Mouse (Mus musculus) G1E (cell line): Measurements from ENCODE around the gene Ankle1. TPM values are rescaled to one million over a fixed set of nuclear protein-coding genes. Genes with fewer than 3 reads are reported as not detected.

Experiments used
- ATAC-seq: 2 replicates; pipeline ENCODE4 v1.8.0; 2016; ENCODE audit warnings: mild to moderate bottlenecking; ENCODE audit not compliant: insufficient number of reproducible peaks, poor library complexity, low FRiP score, severe bottlenecking; ENCODE audit errors: extremely low read depth
- DNase-seq: peaks from one replicate; pipeline ENCODE4 v3.0.0; 2012; ENCODE audit warnings: low spot score
- H3K27me3 ChIP-seq: 2 replicates; pipeline ENCODE4 v1.6.1; 2012; ENCODE audit warnings: mild to moderate bottlenecking, low read length, inconsistent platforms; ENCODE audit not compliant: insufficient read depth
- H3K36me3 ChIP-seq: replicated peaks from 2 replicates; pipeline ENCODE3; 2012; ENCODE audit warnings: mild to moderate bottlenecking, inconsistent platforms
- H3K4me1 ChIP-seq: 2 replicates; pipeline ENCODE4 v1.6.1; 2012; ENCODE audit warnings: low read depth, low read length, inconsistent platforms, mixed read lengths; ENCODE audit not compliant: insufficient read depth
- H3K4me3 ChIP-seq: 2 replicates; pipeline ENCODE4 v1.5.1; 2012; ENCODE audit warnings: low read depth, mild to moderate bottlenecking, inconsistent platforms, low read length, moderate library complexity, mixed read lengths
- H3K9me3 ChIP-seq: replicated peaks from 2 replicates; pipeline ENCODE4 v1.6.1; 2012; ENCODE audit warnings: inconsistent platforms
- CTCF ChIP-seq: IDR thresholded peaks from 2 replicates; pipeline ENCODE4 v1.5.1; 2012; ENCODE audit warnings: low read depth, low read length, inconsistent platforms, mixed read lengths
- GATA1 ChIP-seq: IDR thresholded peaks from 2 replicates; pipeline ENCODE4 v1.6.1; 2012; ENCODE audit warnings: borderline replicate concordance, low read length, inconsistent platforms, mixed read lengths
- GATA2 ChIP-seq: IDR thresholded peaks from 2 replicates; pipeline ENCODE4 v1.6.1; 2012; ENCODE audit warnings: low read depth, low read length, inconsistent platforms, borderline replicate concordance
- POLR2AphosphoS5 ChIP-seq: IDR thresholded peaks from 2 replicates; pipeline ENCODE4 v1.6.1; 2012; ENCODE audit warnings: low read depth, low read length, inconsistent platforms; ENCODE audit not compliant: insufficient replicate concordance
- TAL1 ChIP-seq: conservative IDR thresholded peaks from 2 replicates; pipeline ENCODE4 v1.6.1; 2012; ENCODE audit warnings: low read depth, low read length, inconsistent platforms, mixed read lengths
- polyA plus RNA-seq: library from polyadenylated mRNA; stranded (reverse); fragments of >175 nt; gene quantifications from 2 replicates; pipeline ENCODE4 v1.2.3, GENCODE M21; 2012
- total RNA-seq, 2 experiments: library from RNA; stranded (forward) in 1 of 2; stranded (reverse) in 1 of 2; fragments of 200-1000 nt in 1 of 2; fragments of >200 nt in 1 of 2; fragmentation: Nextera tagmentation in 1 of 2; gene quantifications; 2 replicates each; pipeline ENCODE4 v1.2.3; 2014 to 2017

Ankle1 gene
- total and polyA plus RNA-seq, 3 experiments = 9.8 to 16.2 (median 13.7) TPM

GRCm38 (mm10) chr8:71437041-71437440 lies 31.2 kb downstream of the Ankle1 start:
- H3K27me3 ChIP-seq = peaks cover 2% of the 10 kb centered on the region; the same call in 1 of the 2 replicates
- ATAC-seq (no peak), DNase-seq (no peak)
- no peaks in the 10 kb centered on the region for H3K36me3 ChIP-seq
- TF ChIP-seq GATA2 (no peak), CTCF (no peak), POLR2AphosphoS5 (no peak), GATA1 (no peak), TAL1 (no peak)
- H3K4me1 ChIP-seq = no peaks in the 10 kb centered on the region
- H3K4me3 ChIP-seq = no peak overlapping the region
- peaks cover 2% of the 10 kb centered on the region for H3K9me3 ChIP-seq

GRCm38 (mm10) chr8:71441404-71441803 lies 35.6 kb downstream of the Ankle1 start:
- TF ChIP-seq TAL1 (no peak), CTCF (no peak), GATA1 (no peak), POLR2AphosphoS5 (no peak), GATA2 (no peak)
- peaks cover 19% of the 10 kb centered on the region for H3K27me3 ChIP-seq
- no peak for DNase-seq

DNA sequence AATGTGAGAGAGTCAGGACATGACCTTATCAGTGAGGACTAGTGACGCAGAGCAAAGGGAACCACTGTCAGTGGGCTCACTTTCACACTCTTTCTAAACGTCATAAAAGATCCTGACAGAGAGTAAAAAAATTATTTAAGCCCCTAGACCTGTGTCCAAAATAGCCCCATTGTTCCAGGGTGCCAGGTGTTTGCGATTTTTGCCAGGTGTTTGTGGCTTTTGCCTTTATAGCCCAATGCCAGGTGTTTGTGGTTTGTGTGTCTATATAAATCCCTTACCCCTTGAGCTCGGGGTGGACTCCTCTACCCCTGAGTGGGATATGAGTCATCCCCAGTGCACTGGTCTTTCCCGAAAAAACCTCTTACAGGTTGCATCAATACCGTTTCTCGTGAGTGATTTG lies 39.3 kb downstream of the Ankle1 start:
- H3K9me3 ChIP-seq = no peaks in the 10 kb centered on the region
- DNase-seq = no peak
- H3K4me1 ChIP-seq = no peaks in the 10 kb centered on the region
- H3K36me3 ChIP-seq = no peaks in the 10 kb centered on the region
- H3K27me3 ChIP-seq = peaks cover 25% of the 10 kb centered on the region
- no peak overlapping the region for H3K4me3 ChIP-seq
- no peak for ATAC-seq
- TF ChIP-seq GATA2 (no peak), TAL1 (no peak), POLR2AphosphoS5 (no peak), GATA1 (no peak), CTCF (no peak)

More at GRCm38 (mm10) chr8:71441404-71441803, 35.6 kb downstream of the Ankle1 start:
- no peak overlapping the region for H3K4me3 ChIP-seq
- ATAC-seq = no peak
- H3K4me1 ChIP-seq = no peaks in the 10 kb centered on the region
- no peaks in the 10 kb centered on the region for H3K9me3 ChIP-seq
- H3K36me3 ChIP-seq = no peaks in the 10 kb centered on the region

DNA sequence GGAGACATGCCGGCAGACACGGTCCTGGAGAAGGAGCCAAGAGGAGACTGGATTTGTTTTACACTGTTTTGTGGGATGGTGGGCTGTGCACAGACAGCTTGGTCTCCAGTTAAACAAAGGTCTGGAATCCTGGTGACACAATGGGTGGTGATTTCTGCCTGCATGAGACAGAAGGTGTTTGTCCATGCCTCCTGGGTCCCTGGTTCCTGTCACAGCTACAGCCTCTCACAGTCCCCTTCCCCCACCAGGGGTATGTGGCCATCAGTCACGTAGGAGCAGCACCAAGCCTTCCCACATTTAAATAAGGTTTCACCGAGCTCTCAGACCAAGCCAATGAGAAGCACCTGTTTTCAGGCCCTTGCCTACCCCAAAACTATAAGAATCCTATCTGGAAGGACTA lies 45.5 kb downstream of the Ankle1 start:
- Histone ChIP-seq H3K27me3 (peaks cover 40% of the 10 kb centered on the region), H3K36me3 (no peaks in the 10 kb centered on the region), H3K4me3 (no peak overlapping the region), H3K9me3 (no peaks in the 10 kb centered on the region), H3K4me1 (peaks cover 7% of the 10 kb centered on the region)
- no peak for TF ChIP-seq POLR2AphosphoS5
- no peak for TF ChIP-seq GATA1
- no peak for TF ChIP-seq TAL1
- TF ChIP-seq GATA2 = no peak
- TF ChIP-seq CTCF = no peak
- ATAC-seq = no peak
- DNase-seq = no peak

GRCm38 (mm10) chr8:71451777-71452176 lies 46.0 kb downstream of the Ankle1 start:
- Histone ChIP-seq H3K4me3 (no peak overlapping the region; the same call in 1 of the 2 replicates), H3K9me3 (no peaks in the 10 kb centered on the region), H3K27me3 (peaks cover 41% of the 10 kb centered on the region), H3K36me3 (peaks cover 2% of the 10 kb centered on the region), H3K4me1 (peaks cover 9% of the 10 kb centered on the region)
- no peak for ATAC-seq
- DNase-seq = no peak
- TF ChIP-seq CTCF (no peak), GATA1 (no peak), GATA2 (no peak)

GRCm38 (mm10) chr8:71452669-71453068 lies 46.9 kb downstream of the Ankle1 start:
- Histone ChIP-seq H3K36me3 (peaks cover 9% of the 10 kb centered on the region), H3K9me3 (no peaks in the 10 kb centered on the region), H3K27me3 (peaks cover 36% of the 10 kb centered on the region), H3K4me1 (peaks cover 18% of the 10 kb centered on the region), H3K4me3 (no peak overlapping the region)
- ATAC-seq (no peak), DNase-seq (no peak)
- no peak for TF ChIP-seq GATA2
- TF ChIP-seq GATA1 = no peak
- TF ChIP-seq TAL1 = no peak
- no peak for TF ChIP-seq CTCF
- TF ChIP-seq POLR2AphosphoS5 = no peak

DNA sequence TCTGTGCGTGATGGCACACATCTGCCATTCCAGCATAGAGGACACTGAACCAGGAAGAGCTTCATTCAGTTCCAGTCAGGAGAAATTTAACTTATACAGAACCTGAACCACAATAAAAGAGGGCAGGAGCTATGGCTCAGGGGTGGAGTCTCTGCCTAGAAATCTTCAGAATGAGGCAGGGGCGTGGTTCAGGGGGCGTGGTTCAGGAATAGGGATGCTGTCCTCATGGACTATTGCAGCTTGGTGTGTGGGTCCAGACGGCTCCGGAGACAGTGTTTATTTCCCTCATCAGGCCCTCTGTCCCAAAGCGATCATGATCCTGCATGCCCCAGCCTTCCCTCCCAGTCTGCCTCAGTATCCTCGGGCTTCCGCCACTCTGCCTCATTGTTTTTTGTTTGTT lies 48.9 kb downstream of the Ankle1 start:
- TF ChIP-seq POLR2AphosphoS5 (no peak), TAL1 (no peak), CTCF (no peak), GATA2 (no peak), GATA1 (no peak)
- Histone ChIP-seq H3K9me3 (no peaks in the 10 kb centered on the region), H3K4me1 (peaks cover 22% of the 10 kb centered on the region), H3K4me3 (no peak overlapping the region), H3K36me3 (peaks cover 24% of the 10 kb centered on the region), H3K27me3 (peaks cover 35% of the 10 kb centered on the region)
- no peak for DNase-seq
- no peak for ATAC-seq
